In genomic region chr4:45498345-45498744, GRCm38 (mm10) we compare ENCODE assay signal across 23 mouse cellular contexts. TPM values are rescaled to one million over a fixed set of nuclear protein-coding genes. Genes with fewer than 3 reads are reported as not detected.
DNase-seq lines count a peak whose midpoint lies in the region; ATAC-seq lines count a peak whose summit lies in the region.
"Had no signal": no experiment of that assay in that cellular context is flagged by ENCODE, and none has a peak within 500 bp of the region (broad histone marks: within the 10 kb centered on the region; RNA-seq: fewer than 3 reads in every experiment).

No protein-coding gene starts in this region.

- 65% methylated on average over 5 of the region's 5 CpGs for WGBS in heart, embryonic 12.5 days
- 47% methylated on average over 5 of the region's 5 CpGs for WGBS in kidney, embryonic 16.5 days
- WGBS in forebrain, embryonic 13.5 days: 63% methylated on average over 5 of the region's 5 CpGs

- H3K9me3 ChIP-seq in heart, embryonic 12.5 days (replicated peaks): no peaks in the 10 kb centered on the region
- no peaks in the 10 kb centered on the region for H3K9me3 ChIP-seq in kidney, embryonic 16.5 days (ENCODE audit: low read length)
- no peaks in the 10 kb centered on the region for H3K9me3 ChIP-seq in forebrain, embryonic 13.5 days (replicated peaks)
- H3K9me3 ChIP-seq: embryonic facial prominence, embryonic 12.5 days; hindbrain, embryonic 15.5 days; neural tube, embryonic 13.5 days had no signal

- H3K36me3 ChIP-seq in heart, embryonic 12.5 days: no peaks in the 10 kb centered on the region
- no peaks in the 10 kb centered on the region for H3K36me3 ChIP-seq in kidney, embryonic 16.5 days (ENCODE audit: insufficient read depth, low read length)
- no peaks in the 10 kb centered on the region for H3K36me3 ChIP-seq in forebrain, embryonic 13.5 days (ENCODE audit: poor library complexity, severe bottlenecking)
- H3K36me3 ChIP-seq: embryonic facial prominence, embryonic 12.5 days; hindbrain, embryonic 15.5 days; neural tube, embryonic 13.5 days had no signal

- peaks cover 94% of the 10 kb centered on the region for H3K4me1 ChIP-seq in heart, embryonic 12.5 days (replicated peaks)
- H3K4me1 ChIP-seq in kidney, embryonic 16.5 days (ENCODE audit: insufficient read depth, low read length): peaks cover 85% of the 10 kb centered on the region
- H3K4me1 ChIP-seq in forebrain, embryonic 13.5 days: peaks cover 79% of the 10 kb centered on the region

- ATAC-seq in heart, embryonic 12.5 days (ENCODE audit: insufficient number of reproducible peaks, low FRiP score): no peak
- ATAC-seq in kidney, embryonic 16.5 days (ENCODE audit: low FRiP score, low TSS enrichment): no peak
- ATAC-seq in CD4-positive, CD25-positive, alpha-beta regulatory T cell, adult 4 months: peak; percentile 47
- ATAC-seq in forebrain, embryonic 13.5 days: no peak
- ATAC-seq: liver, postnatal 0 days had no signal

- H3K27me3 ChIP-seq in heart, embryonic 12.5 days (replicated peaks): no peaks in the 10 kb centered on the region
- H3K27me3 ChIP-seq in kidney, embryonic 16.5 days (ENCODE audit: insufficient read depth, low read length): no peaks in the 10 kb centered on the region
- H3K27me3 ChIP-seq in forebrain, embryonic 13.5 days: no peaks in the 10 kb centered on the region
- H3K27me3 ChIP-seq: embryonic facial prominence, embryonic 12.5 days; hindbrain, embryonic 15.5 days; neural tube, embryonic 13.5 days had no signal

- H3K9ac ChIP-seq in heart, embryonic 12.5 days: peak overlapping the region; percentile 15
- 0 out of 2 replicates have a peak overlapping the region, but pooled peaks have one; percentile 14 for H3K9ac ChIP-seq in kidney, embryonic 16.5 days (replicated peaks; ENCODE audit: low read length)
- no peak overlapping the region for H3K9ac ChIP-seq in forebrain, embryonic 13.5 days
- H3K9ac ChIP-seq: embryonic facial prominence, embryonic 12.5 days; hindbrain, embryonic 15.5 days; liver, postnatal 0 days had no signal

- DNase-seq in heart, adult 18-20 months: no peak
- DNase-seq in kidney, adult 18-20 months: no peak
- DNase-seq in frontal cortex, postnatal 25 days (ENCODE audit: low spot score in 2 of 2): no peak
- no peak for DNase-seq in cerebellum, adult 8-10 months
- DNase-seq: adrenal gland, postnatal 14 days; B cell, adult 2 months; cerebellum, postnatal 10 days; gastrocnemius, postnatal 36 days; kidney, adult 2 months; kidney, postnatal 14 days; liver; liver, postnatal 0 days; lung, postnatal 36 days; right cerebral cortex, postnatal 25 days; thymus, adult 18-20 months; thymus, postnatal 4 days had no signal

- H3K4me2 ChIP-seq in heart, embryonic 12.5 days: no peak overlapping the region
- H3K4me2 ChIP-seq in kidney, embryonic 16.5 days (replicated peaks; ENCODE audit: low read depth, low read length): no peak overlapping the region
- H3K4me2 ChIP-seq in forebrain, embryonic 13.5 days: no peak overlapping the region
- H3K4me2 ChIP-seq: embryonic facial prominence, embryonic 12.5 days; hindbrain, embryonic 15.5 days; neural tube, embryonic 13.5 days had no signal

- 0 out of 2 replicates have a peak overlapping the region, but pooled peaks have one; percentile 23 for H3K27ac ChIP-seq in heart, embryonic 12.5 days (ENCODE audit: poor library complexity, severe bottlenecking)
- H3K27ac ChIP-seq in kidney, embryonic 16.5 days (ENCODE audit: low read length): no peak overlapping the region; the same call in 1 of the 2 replicates
- H3K27ac ChIP-seq in forebrain, embryonic 13.5 days: peak overlapping the region; percentile 15; the same call in 1 of the 2 replicates
- H3K27ac ChIP-seq: embryonic facial prominence, embryonic 12.5 days; hindbrain, embryonic 15.5 days had no signal

- H3K4me3 ChIP-seq in heart, embryonic 12.5 days: no peak overlapping the region
- no peak overlapping the region for H3K4me3 ChIP-seq in kidney, embryonic 16.5 days (ENCODE audit: low read length)
- H3K4me3 ChIP-seq in forebrain, embryonic 13.5 days: no peak overlapping the region
- H3K4me3 ChIP-seq: embryonic facial prominence, embryonic 12.5 days; hindbrain, embryonic 15.5 days; neural tube, embryonic 13.5 days had no signal

RNA-seq across cellular contexts. Expression of gene Shb, which starts 33.9 kb away (rescaled TPM):
- 13.9 and 15.3 TPM in 2 replicates for polyA plus RNA-seq in heart, embryonic 12.5 days (2016; fragmentation: Nextera tagmentation; extraction: Ambion mirVana)
- 10 to 100 TPM; 32.5 to 45.3 TPM for total RNA-seq in heart, adult 18-20 months (2021)
- polyA plus RNA-seq in kidney, embryonic 16.5 days (2015; fragmentation: Nextera tagmentation; extraction: Ambion mirVana): 2.7 and 3.1 TPM in 2 replicates
- polyA plus RNA-seq in CD4-positive, CD25-positive, alpha-beta regulatory T cell, adult 4 months (2017; shearing (Covaris generic)): under 1 TPM in 1 of 2 experiments, not detected in 1; 0.34 TPM
- polyA plus RNA-seq in forebrain, embryonic 13.5 days (2015; fragmentation: Nextera tagmentation; extraction: Ambion mirVana): 6.5 and 7.2 TPM in 2 replicates
